Mouse (Mus musculus): ENCODE results near the gene Scrn1.

The Scrn1 gene

GRCm38 (mm10) chr6:54549311-54549710 lies 17.0 kb downstream of the Scrn1 start:
- H3K4me3 ChIP-seq (replicated peaks; ENCODE audit: low read length) = no peak overlapping the region
- peaks cover 14% of the 10 kb centered on the region for H3K9me3 ChIP-seq (ENCODE audit: low read length)
- H3K27me3 ChIP-seq (ENCODE audit: insufficient read depth, low read length) = no peaks in the 10 kb centered on the region
- H3K4me1 ChIP-seq (replicated peaks; ENCODE audit: low read depth, low read length) = 0 out of 2 replicates have a peak, but pooled peaks cover 3% of the 10 kb centered on the region
- TF ChIP-seq CTCF (conservative IDR thresholded peaks at IDR 0.05; ENCODE audit: low read length) = no peak
- TF ChIP-seq NANOG (IDR thresholded peaks at IDR 0.05; ENCODE audit: borderline replicate concordance, low read length) = no peak
- no peak for TF ChIP-seq POU5F1 (IDR thresholded peaks at IDR 0.05; ENCODE audit: borderline replicate concordance, low read length)
- no peaks in the 10 kb centered on the region for H3K36me3 ChIP-seq (ENCODE audit: insufficient read depth, low read length)

GRCm38 (mm10) chr6:54548314-54549019 lies 17.8 kb downstream of the Scrn1 start:
- Histone ChIP-seq H3K9me3 (ENCODE audit: low read length) (peaks cover 14% of the 10 kb centered on the region), H3K27me3 (ENCODE audit: insufficient read depth, low read length) (no peaks in the 10 kb centered on the region), H3K4me1 (replicated peaks; ENCODE audit: low read depth, low read length) (no peaks in the 10 kb centered on the region), H3K36me3 (ENCODE audit: insufficient read depth, low read length) (no peaks in the 10 kb centered on the region), H3K4me3 (replicated peaks; ENCODE audit: low read length) (no peak overlapping the region)
- TF ChIP-seq CTCF (conservative IDR thresholded peaks at IDR 0.05; ENCODE audit: low read length) = no peak
- no peak for TF ChIP-seq NANOG (IDR thresholded peaks at IDR 0.05; ENCODE audit: borderline replicate concordance, low read length)
- TF ChIP-seq POU5F1 (IDR thresholded peaks at IDR 0.05; ENCODE audit: borderline replicate concordance, low read length) = no peak

- H3K4me3 ChIP-seq (replicated peaks; ENCODE audit: low read length) = no peak overlapping the region
- no peaks in the 10 kb centered on the region for H3K36me3 ChIP-seq (ENCODE audit: insufficient read depth, low read length)
- peaks cover 14% of the 10 kb centered on the region for H3K9me3 ChIP-seq (ENCODE audit: low read length)
- H3K27me3 ChIP-seq (ENCODE audit: insufficient read depth, low read length) = no peaks in the 10 kb centered on the region
- TF ChIP-seq NANOG (IDR thresholded peaks at IDR 0.05; ENCODE audit: borderline replicate concordance, low read length) = no peak
- no peak for TF ChIP-seq CTCF (conservative IDR thresholded peaks at IDR 0.05; ENCODE audit: low read length)
- no peak for TF ChIP-seq POU5F1 (IDR thresholded peaks at IDR 0.05; ENCODE audit: borderline replicate concordance, low read length)
- peaks cover 4% of the 10 kb centered on the region; the same call in 1 of the 2 replicates for H3K4me1 ChIP-seq (replicated peaks; ENCODE audit: low read depth, low read length)
Observed at GRCm38 (mm10) chr6:54543646-54544045, 22.6 kb downstream of the Scrn1 start.

- peaks cover 4% of the 10 kb centered on the region; the same call in 1 of the 2 replicates for H3K4me1 ChIP-seq (replicated peaks; ENCODE audit: low read depth, low read length)
- TF ChIP-seq CTCF (conservative IDR thresholded peaks at IDR 0.05; ENCODE audit: low read length) (no peak), NANOG (IDR thresholded peaks at IDR 0.05; ENCODE audit: borderline replicate concordance, low read length) (no peak), POU5F1 (IDR thresholded peaks at IDR 0.05; ENCODE audit: borderline replicate concordance, low read length) (no peak)
Observed at GRCm38 (mm10) chr6:54542836-54543235, 23.5 kb downstream of the Scrn1 start.

GRCm38 (mm10) chr6:54540252-54540887 lies 25.9 kb downstream of the Scrn1 start:
- H3K36me3 ChIP-seq (ENCODE audit: insufficient read depth, low read length) = no peaks in the 10 kb centered on the region
- no peaks in the 10 kb centered on the region for H3K27me3 ChIP-seq (ENCODE audit: insufficient read depth, low read length)
- H3K4me3 ChIP-seq (replicated peaks; ENCODE audit: low read length) = no peak overlapping the region
- peaks cover 4% of the 10 kb centered on the region; the same call in 1 of the 2 replicates for H3K4me1 ChIP-seq (replicated peaks; ENCODE audit: low read depth, low read length)
- H3K9me3 ChIP-seq (ENCODE audit: low read length) = no peaks in the 10 kb centered on the region
- TF ChIP-seq POU5F1 (IDR thresholded peaks at IDR 0.05; ENCODE audit: borderline replicate concordance, low read length) (no peak), CTCF (conservative IDR thresholded peaks at IDR 0.05; ENCODE audit: low read length) (no peak), NANOG (IDR thresholded peaks at IDR 0.05; ENCODE audit: borderline replicate concordance, low read length) (no peak)

More at GRCm38 (mm10) chr6:54542836-54543235, 23.5 kb downstream of the Scrn1 start:
- Histone ChIP-seq H3K36me3 (ENCODE audit: insufficient read depth, low read length) (no peaks in the 10 kb centered on the region), H3K9me3 (ENCODE audit: low read length) (peaks cover 7% of the 10 kb centered on the region), H3K27me3 (ENCODE audit: insufficient read depth, low read length) (no peaks in the 10 kb centered on the region), H3K4me3 (replicated peaks; ENCODE audit: low read length) (no peak overlapping the region)

- Histone ChIP-seq H3K27me3 (ENCODE audit: insufficient read depth, low read length) (no peaks in the 10 kb centered on the region), H3K36me3 (ENCODE audit: insufficient read depth, low read length) (no peaks in the 10 kb centered on the region), H3K4me3 (replicated peaks; ENCODE audit: low read length) (no peak overlapping the region), H3K4me1 (replicated peaks; ENCODE audit: low read depth, low read length) (peaks cover 4% of the 10 kb centered on the region; the same call in 1 of the 2 replicates), H3K9me3 (ENCODE audit: low read length) (no peaks in the 10 kb centered on the region)
- TF ChIP-seq NANOG (IDR thresholded peaks at IDR 0.05; ENCODE audit: borderline replicate concordance, low read length) = no peak
- no peak for TF ChIP-seq CTCF (conservative IDR thresholded peaks at IDR 0.05; ENCODE audit: low read length)
Observed at GRCm38 (mm10) chr6:54539396-54539795, 26.9 kb downstream of the Scrn1 start.

GRCm38 (mm10) chr6:54538773-54539173 lies 27.5 kb downstream of the Scrn1 start:
- Histone ChIP-seq H3K4me3 (replicated peaks; ENCODE audit: low read length) (no peak overlapping the region), H3K36me3 (ENCODE audit: insufficient read depth, low read length) (no peaks in the 10 kb centered on the region), H3K27me3 (ENCODE audit: insufficient read depth, low read length) (no peaks in the 10 kb centered on the region), H3K4me1 (replicated peaks; ENCODE audit: low read depth, low read length) (peaks cover 4% of the 10 kb centered on the region; the same call in 1 of the 2 replicates), H3K9me3 (ENCODE audit: low read length) (no peaks in the 10 kb centered on the region)
- no peak for TF ChIP-seq POU5F1 (IDR thresholded peaks at IDR 0.05; ENCODE audit: borderline replicate concordance, low read length)
- no peak for TF ChIP-seq CTCF (conservative IDR thresholded peaks at IDR 0.05; ENCODE audit: low read length)
- TF ChIP-seq NANOG (IDR thresholded peaks at IDR 0.05; ENCODE audit: borderline replicate concordance, low read length) = no peak

GRCm38 (mm10) chr6:54537053-54537452 lies 29.2 kb downstream of the Scrn1 start:
- Histone ChIP-seq H3K4me3 (replicated peaks; ENCODE audit: low read length) (no peak overlapping the region), H3K27me3 (ENCODE audit: insufficient read depth, low read length) (no peaks in the 10 kb centered on the region)

More at GRCm38 (mm10) chr6:54537053-54537452, 29.2 kb downstream of the Scrn1 start:
- TF ChIP-seq CTCF (conservative IDR thresholded peaks at IDR 0.05; ENCODE audit: low read length) = no peak
- TF ChIP-seq POU5F1 (IDR thresholded peaks at IDR 0.05; ENCODE audit: borderline replicate concordance, low read length) = no peak
- H3K9me3 ChIP-seq (ENCODE audit: low read length) = no peaks in the 10 kb centered on the region
- H3K4me1 ChIP-seq (replicated peaks; ENCODE audit: low read depth, low read length) = peaks cover 3% of the 10 kb centered on the region; the same call in 1 of the 2 replicates
- no peaks in the 10 kb centered on the region for H3K36me3 ChIP-seq (ENCODE audit: insufficient read depth, low read length)
